Mouse (Mus musculus) CD4-positive, CD25-positive, alpha-beta regulatory T cell, adult 4 months (primary cell): ENCODE results near the gene Acsf3. TPM values are rescaled to one million over a fixed set of nuclear protein-coding genes. Genes with fewer than 3 reads are reported as not detected.

ENCODE experiments used
- ATAC-seq: one replicate; pipeline ENCODE4 v1.8.0; 2017
- polyA plus RNA-seq, 2 experiments: library from polyadenylated mRNA; unstranded; fragments of 100-300 nt; shearing (Covaris generic); gene quantifications; one replicate each; pipeline ENCODE4 v1.2.1; 2017

Acsf3 gene
- polyA plus RNA-seq, 2 experiments from 2014 or later = 4.9 to 8.2 TPM

- ATAC-seq = no peak
Measured at GRCm38 (mm10) chr8:122851692-122852545, 76.6 kb downstream of the Acsf3 start.

GRCm38 (mm10) chr8:122852546-122852905 lies 77.2 kb downstream of the Acsf3 start:
- no peak for ATAC-seq

- ATAC-seq = no peak
Measured at GRCm38 (mm10) chr8:122853340-122853771, 78.1 kb downstream of the Acsf3 start.

GRCm38 (mm10) chr8:122854388-122854787 lies 79.1 kb downstream of the Acsf3 start:
- no peak for ATAC-seq

GRCm38 (mm10) chr8:122855123-122855522 lies 79.8 kb downstream of the Acsf3 start:
- ATAC-seq = no peak

- no peak for ATAC-seq
Measured at GRCm38 (mm10) chr8:122856288-122856687, 81.0 kb downstream of the Acsf3 start.

- ATAC-seq = no peak
Measured at GRCm38 (mm10) chr8:122859843-122860242, 84.6 kb downstream of the Acsf3 start.

- peak; percentile 24 for ATAC-seq
Measured at GRCm38 (mm10) chr8:122864719-122865129, 89.4 kb downstream of the Acsf3 start.

GRCm38 (mm10) chr8:122865441-122865840 lies 90.2 kb downstream of the Acsf3 start:
- peak; percentile 26 for ATAC-seq

- peak; percentile 30 for ATAC-seq
Measured at GRCm38 (mm10) chr8:122866231-122866630, 90.9 kb downstream of the Acsf3 start.

Other genes with a start within 250 kb of the Acsf3 start
- 10 to 100 TPM; 15.3 to 22.7 TPM for gene Piezo1, start 224.2 kb upstream of the Acsf3 start, polyA plus RNA-seq
- gene Cdt1, start 207.5 kb upstream of the Acsf3 start, polyA plus RNA-seq = 10 to 100 TPM in 1 of 2 experiments, 1 to 10 TPM in 1; 8.2 to 12.6 TPM
- gene Aprt, start 198.6 kb upstream of the Acsf3 start, polyA plus RNA-seq = 100 to 1,000 TPM; 146 to 207 TPM
- 10 to 100 TPM in 1 of 2 experiments, 1 to 10 TPM in 1; 8.7 to 12.7 TPM for gene Galns, start 164.0 kb upstream of the Acsf3 start, polyA plus RNA-seq
- 10 to 100 TPM; 45.0 to 70.1 TPM for gene Trappc2l, start 163.8 kb upstream of the Acsf3 start, polyA plus RNA-seq
- gene Pabpn1l, start 152.7 kb upstream of the Acsf3 start, polyA plus RNA-seq = not detected
- gene Cbfa2t3, start 76.4 kb upstream of the Acsf3 start, polyA plus RNA-seq = under 1 TPM in 1 of 2 experiments, not detected in 1; 0.25 TPM
- under 1 TPM in 1 of 2 experiments, not detected in 1; 0.16 TPM for gene Cdh15, start 72.5 kb downstream of the Acsf3 start, polyA plus RNA-seq